In the genomic region with DNA sequence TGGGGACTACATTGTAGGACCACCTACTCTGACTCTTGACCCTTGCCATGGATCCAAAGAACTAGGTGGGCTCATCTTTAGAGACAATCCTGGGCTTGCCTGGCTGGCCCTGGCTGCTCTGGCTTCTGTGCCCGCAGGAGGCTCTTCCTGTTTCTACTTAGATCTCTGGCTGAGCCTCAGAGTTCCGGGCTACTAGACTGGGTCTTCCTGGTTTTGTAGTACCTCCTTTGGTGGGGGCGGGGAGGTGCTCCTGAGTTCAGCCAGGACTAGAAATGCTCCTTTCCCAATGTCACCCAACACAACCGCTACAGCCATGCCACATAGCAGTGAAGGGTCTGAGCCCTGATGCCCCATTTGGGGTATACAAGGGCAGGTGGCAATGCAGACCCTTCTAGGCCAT, we compare ENCODE assay signal across 18 mouse cellular contexts.
"Had no signal": no experiment of that assay in that cellular context is flagged by ENCODE, and none has a peak within 500 bp of the region (broad histone marks: within the 10 kb centered on the region; RNA-seq: fewer than 3 reads in every experiment).

No protein-coding gene starts in this region.

- H3K27me3 ChIP-seq: limb, embryonic 12.5 days; liver, embryonic 13.5 days; lung, embryonic 15.5 days; midbrain, embryonic 13.5 days; neural tube, embryonic 15.5 days had no signal

- H3K9ac ChIP-seq: limb, embryonic 12.5 days; liver, embryonic 13.5 days; liver, postnatal 0 days; lung, embryonic 15.5 days; midbrain, embryonic 13.5 days; neural tube, embryonic 15.5 days had no signal

- DNase-seq: kidney, adult 11 months; kidney, adult 9 months; kidney, postnatal 10 days; kidney, postnatal 4 days; liver; liver, embryonic 13.5 days; liver, postnatal 0 days; lung, postnatal 14 days; right cerebral cortex, adult 18-20 months; right cerebral cortex, postnatal 25 days; thymus, postnatal 36 days had no signal

- ATAC-seq: liver, postnatal 0 days; midbrain, embryonic 13.5 days had no signal

- H3K4me1 ChIP-seq: lung, embryonic 15.5 days; midbrain, embryonic 13.5 days; neural tube, embryonic 15.5 days had no signal

- H3K27ac ChIP-seq: left cerebral cortex, adult 2 months; liver, embryonic 13.5 days; lung, embryonic 15.5 days; macrophage; midbrain, embryonic 13.5 days; neural tube, embryonic 15.5 days had no signal

- H3K9me3 ChIP-seq: limb, embryonic 12.5 days; liver, embryonic 13.5 days; lung, embryonic 15.5 days; midbrain, embryonic 13.5 days; neural tube, embryonic 15.5 days had no signal

- H3K4me3 ChIP-seq: left cerebral cortex, adult 2 months; limb, embryonic 12.5 days; liver, embryonic 13.5 days; lung, embryonic 15.5 days; midbrain, embryonic 13.5 days; myocyte; neural tube, embryonic 15.5 days had no signal

- H3K4me2 ChIP-seq: limb, embryonic 12.5 days; liver, embryonic 13.5 days; lung, embryonic 15.5 days; midbrain, embryonic 13.5 days; neural tube, embryonic 15.5 days had no signal
